Mouse (Mus musculus) cerebellum, adult 8-10 months (tissue): ENCODE data around the gene Kctd2.
A peak's percentile ranks its signal among the peaks of the same experiment; 100 is the strongest.
"Not testable (repeated sequence)": the region's sequence is repeated elsewhere in the genome, so short reads cannot be mapped to it uniquely, and the experiment has no call there.

Experiments used
- DNase-seq: peaks from one replicate; pipeline ENCODE4 v3.0.0; 2022

The Kctd2 gene

GRCm38 (mm10) chr11:115439906-115440595 is 20.1 kb downstream of the Kctd2 start, which contains the start of gene Trim80:
Trim80 (plus strand) TSS chr11:115440545.
- no peak for DNase-seq

- DNase-seq: no peak
Observed at GRCm38 (mm10) chr11:115441417-115441816, 21.5 kb downstream of the Kctd2 start.

DNA sequence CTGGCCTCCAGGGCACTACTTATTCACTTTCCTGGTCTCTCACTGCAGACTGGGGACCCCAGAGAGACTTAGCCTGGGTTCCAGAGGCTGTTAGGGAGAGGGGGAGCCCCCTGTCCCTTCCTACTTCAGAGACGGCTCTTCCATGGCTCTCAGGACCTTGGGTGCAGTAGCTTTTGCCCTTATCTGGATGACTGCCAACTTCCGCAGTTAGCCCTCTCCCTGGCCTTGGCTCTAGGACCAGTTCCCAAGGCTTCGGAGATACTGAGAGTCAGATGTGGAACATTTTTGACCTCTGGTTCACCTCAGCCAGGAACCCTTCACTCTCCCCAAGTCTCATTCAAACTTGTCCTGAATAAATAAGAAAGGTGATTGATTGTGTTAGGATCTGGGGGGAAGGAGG is 27.0 kb downstream of the Kctd2 start:
- no peak for DNase-seq

DNA sequence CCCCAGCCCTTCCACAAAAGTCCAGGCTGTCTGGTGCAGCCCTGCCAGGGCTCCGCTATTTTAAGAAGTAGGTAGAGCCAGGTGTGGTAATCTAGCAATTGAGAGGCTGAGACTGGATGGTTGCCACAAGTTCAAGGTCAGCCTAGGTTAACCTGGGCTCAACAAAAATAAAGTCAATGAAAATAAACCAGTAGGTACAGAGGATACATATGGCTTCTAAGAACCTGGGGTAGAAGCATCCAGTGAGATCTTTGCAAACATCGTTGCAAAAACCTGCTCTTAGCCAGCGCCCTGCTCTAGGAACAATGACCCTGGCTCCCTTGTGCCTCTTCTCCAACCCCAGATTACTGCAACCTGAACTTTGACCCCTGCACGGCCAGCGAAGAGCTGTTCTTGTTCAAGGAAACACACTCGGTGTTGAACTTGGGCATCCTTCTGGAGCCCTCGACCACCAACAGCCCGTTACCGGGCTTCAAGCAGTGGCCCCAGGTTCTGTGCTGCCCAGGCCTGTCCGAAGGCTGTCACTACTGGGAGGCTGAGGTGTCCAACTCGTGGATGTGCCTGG is 27.5 kb downstream of the Kctd2 start:
- no peak for DNase-seq

DNA sequence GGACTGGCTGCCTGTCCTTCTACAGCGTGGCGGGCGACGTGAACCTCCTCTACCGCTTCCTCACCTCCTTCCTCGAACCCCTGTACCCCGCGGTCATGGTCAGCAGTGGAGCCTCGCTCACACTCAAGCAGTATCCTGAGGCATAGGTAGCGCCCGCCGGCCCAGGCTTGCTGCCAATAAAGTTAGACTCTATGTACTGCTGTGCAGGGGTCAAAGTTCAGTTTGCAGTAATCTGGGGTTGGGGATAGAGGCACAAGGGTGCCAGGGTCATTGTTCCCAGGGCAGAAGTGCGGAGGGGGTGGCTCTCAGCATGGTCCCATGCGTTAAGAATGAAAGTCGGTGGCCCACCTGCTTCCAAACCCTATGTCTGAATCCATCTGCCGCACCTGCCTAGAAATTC is 28.1 kb downstream of the Kctd2 start:
- DNase-seq: no peak

DNA sequence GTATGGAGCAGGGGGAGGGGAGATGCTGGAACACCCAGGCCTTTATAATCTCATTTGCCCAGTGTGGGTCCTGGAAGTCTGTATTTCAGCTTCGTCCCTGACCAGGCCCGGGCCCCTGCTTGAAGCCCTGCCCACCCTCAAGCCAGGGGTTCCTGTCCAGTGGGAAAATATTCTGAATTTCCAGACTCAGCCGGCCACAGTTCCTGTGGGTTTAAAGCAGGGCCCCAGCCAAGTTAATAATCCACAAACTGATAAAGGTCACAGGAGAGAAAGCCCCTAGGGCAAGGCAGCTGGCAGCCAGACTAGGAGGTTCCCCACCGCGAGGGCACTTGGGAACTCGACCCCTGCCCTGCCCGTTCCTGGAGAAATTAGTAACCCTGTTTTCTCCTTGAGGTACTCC is 29.1 kb downstream of the Kctd2 start:
- DNase-seq: no peak

DNA sequence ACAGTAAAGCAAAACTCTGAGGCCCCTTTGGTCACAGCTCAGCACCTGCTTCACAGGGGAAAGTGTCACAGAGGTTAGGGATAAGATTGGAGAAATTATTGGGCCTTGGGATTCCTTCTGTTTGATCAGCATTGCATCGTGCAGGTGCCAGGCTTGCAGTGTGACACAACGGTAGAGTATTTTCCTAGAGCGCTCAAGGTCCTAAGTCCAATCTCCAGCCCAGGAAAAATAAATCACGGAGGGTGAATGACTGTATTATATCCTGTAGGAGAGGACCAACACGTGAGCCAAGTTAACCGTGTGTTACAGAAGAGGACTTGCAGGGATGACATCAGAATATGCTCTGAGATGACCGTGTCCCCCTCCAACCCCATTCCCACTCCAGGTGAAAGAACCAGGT is 30.2 kb downstream of the Kctd2 start:
- no peak for DNase-seq

DNA sequence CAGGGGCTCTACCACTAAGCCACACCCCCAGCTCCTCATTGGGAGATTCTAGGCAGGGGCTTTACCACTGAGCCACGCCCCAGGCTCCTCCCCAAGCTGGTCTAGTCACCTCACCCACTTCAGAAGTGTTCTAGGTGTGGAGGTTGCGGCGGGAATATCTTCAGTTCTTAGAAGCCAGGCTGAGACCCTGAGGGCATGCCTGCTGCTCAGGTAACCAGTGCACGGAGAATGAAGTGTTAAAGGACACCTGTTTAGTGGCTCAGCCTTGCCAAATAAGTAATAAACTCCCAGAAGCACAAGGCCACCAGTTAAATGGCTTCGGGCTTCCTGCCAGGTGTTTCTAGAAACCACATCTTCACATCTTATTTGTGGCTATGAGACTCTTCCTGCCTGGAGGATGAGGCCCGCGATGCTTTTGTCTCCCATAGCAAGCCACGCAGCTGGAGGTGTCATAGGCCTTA is 31.9 kb downstream of the Kctd2 start:
- no peak for DNase-seq

DNA sequence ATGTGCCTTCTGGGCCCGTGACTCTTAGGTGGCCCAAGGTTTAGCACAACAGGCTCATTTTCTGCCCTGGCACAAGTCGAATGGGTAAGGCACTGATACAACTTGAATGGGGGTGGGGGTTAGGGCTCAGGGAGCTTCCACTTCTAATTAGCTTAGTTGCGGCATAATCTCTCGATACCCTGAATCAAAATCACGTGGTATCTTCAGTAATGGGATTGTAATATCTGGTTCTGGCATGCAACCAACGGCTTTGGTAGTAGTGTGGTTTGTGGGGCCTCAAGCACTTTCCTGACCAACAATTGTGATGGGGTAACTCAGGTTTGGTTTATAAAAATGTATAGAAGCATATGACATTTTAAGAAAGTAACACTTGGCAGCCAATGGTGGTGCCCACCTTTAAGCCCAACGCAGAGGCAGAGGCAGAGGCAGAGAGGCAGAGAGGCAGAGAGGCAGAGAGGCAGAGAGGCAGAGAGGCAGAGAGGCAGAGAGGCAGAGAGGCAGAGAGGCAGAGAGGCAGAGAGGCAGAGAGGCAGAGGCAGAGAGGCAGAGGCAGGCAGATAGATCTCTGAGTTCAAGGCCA is 32.4 kb downstream of the Kctd2 start:
- no peak for DNase-seq

DNA sequence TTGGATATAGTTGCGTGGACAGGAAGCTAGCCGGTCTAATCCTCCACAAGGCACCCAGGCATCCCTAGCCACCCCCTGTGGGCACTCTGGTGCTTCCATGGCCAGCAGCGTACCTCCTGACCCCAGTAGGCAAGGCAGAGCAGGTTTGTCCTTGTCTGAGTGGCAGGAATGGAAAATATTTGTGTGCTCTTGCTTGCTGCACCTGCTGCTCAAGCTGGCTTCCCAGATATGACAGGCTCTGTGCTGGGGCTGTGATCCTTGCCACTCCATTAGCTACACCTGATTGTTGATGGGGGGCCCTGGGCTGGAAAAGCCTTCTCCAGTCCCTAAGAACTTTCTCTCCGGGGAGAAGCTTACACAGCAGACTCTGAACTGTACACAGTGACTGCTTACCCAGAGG is 33.4 kb downstream of the Kctd2 start:
- no peak for DNase-seq

- not testable (repeated sequence) for DNase-seq
Observed at GRCm38 (mm10) chr11:115454822-115455221, 34.9 kb downstream of the Kctd2 start.

DNA sequence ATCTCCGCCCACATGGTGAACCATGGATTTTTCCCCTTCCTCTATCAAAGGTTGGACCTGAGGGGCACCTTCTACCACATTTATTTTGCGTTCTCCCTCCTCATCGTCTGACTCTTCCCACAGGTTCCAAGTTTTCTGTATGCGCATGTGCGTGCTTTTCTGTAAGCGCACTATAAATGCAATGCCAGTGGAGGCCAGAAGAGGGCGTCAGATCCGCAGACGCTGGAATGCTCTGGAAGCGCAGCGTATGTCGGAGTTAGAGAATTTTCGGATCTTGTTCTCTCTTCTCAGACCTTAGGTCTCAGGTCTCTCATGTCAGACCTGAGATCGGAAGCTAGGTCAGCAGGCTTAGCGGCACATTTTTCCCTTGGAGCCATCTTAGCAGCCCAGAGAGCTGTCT is 35.7 kb downstream of the Kctd2 start:
- no peak for DNase-seq

DNA sequence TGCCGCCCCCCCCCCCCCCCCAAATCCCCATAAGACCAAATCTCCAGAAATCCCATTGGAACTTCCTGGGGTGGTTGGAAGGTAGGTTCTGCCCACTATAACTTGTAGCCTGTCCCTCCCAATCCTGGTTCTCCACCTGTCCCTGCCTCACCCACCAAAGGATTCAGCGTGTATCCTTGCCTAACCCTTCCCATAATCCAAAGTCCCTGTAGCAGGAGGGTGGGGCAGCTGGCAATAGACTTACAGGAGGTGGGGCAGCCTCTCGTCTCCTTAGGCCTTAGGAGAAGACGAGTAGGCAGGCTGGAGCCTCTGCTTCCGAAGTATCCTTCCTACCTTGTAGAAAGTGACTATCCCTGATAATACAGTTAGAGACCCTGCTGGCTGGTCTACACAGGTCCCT is 36.3 kb downstream of the Kctd2 start:
- DNase-seq: no peak

- no peak for DNase-seq
Observed at GRCm38 (mm10) chr11:115457405-115457804, 37.5 kb downstream of the Kctd2 start.

DNA sequence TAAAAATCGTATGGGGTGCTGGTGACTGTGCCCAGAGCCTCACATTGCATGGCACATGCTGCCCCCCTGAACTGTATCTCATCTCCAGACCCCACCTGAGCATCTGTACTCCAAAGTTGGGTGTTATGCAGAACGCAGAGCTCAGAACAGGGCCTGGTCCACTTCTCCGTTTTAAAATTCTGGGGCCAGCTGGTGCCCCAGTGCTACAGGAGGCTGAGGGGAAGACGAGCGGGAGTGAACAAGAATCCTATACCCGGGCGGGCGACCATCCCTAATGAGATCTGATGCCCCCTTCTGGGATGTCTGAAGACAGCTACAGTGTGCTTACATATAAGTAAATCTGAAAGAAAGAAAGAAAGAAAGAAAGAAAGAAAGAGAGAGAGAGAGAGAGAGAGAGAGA is 41.0 kb downstream of the Kctd2 start:
- no peak for DNase-seq

GRCm38 (mm10) chr11:115461846-115462242 is 41.9 kb downstream of the Kctd2 start:
- DNase-seq: no peak

- DNase-seq: no peak
Observed at GRCm38 (mm10) chr11:115462243-115462891, 42.4 kb downstream of the Kctd2 start, which contains the start of gene Slc16a5. Slc16a5 (plus strand) TSS chr11:115462474.

DNA sequence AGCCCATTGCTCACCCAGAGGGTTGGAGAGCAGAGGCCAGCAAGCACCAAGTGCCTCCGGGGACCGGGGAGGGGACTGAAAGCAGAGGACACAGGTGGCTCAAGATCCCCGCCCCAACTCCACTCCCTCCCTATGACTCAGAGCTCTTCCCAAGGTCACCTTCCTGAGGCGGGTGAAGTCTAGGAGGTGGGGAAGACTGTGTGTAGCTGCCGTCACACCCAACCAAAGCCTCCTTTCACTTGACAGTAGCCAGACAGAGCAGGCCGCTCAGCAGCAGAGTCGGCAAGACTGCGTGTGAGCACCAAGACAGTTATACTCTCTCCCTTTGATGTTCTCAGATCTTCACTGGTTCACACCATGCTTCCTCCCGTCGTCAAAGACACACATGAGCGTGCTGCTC is 43.5 kb downstream of the Kctd2 start:
- no peak for DNase-seq

DNA sequence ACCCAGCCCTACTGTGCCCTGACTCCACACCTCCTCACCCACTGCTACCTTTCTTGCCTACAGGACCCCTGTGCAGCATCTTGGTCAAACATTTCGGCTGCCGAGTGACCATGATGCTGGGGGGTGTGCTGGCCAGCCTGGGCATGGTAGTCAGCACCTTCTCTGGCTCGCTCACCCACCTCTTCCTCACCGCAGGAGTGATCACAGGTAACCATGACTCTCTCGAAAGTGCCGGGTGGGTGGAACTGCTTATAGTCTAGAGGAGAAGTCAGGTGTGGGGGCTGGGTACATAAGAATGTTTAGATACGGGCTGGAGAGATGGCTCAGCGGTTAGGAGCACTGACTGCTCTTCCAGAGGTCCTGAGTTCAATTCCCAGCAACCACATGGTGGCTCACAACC is 44.9 kb downstream of the Kctd2 start:
- no peak for DNase-seq

- no peak for DNase-seq
Observed at GRCm38 (mm10) chr11:115467217-115467618, 47.3 kb downstream of the Kctd2 start.

DNA sequence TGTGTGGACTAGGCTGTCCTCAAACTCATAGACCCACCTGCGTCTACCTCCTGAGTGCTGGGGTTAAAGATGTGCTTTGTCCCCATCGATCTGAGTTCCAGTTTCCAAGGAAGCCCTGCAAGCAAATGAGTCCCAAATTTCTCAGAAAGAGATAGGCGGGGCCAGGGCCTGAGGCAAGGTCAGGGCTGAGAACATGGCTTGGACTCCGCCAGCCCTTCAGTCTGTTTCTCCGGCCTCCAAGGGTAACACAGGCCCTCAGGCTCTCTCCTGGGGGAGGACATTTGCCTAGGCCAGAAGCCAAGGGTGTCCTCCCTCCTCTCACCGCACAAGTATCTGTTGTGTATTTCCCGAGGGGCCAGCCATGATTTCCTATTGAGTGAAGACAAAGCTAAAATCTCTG is 52.3 kb downstream of the Kctd2 start:
- no peak for DNase-seq

GRCm38 (mm10) chr11:115473626-115474275 is 53.8 kb downstream of the Kctd2 start:
- DNase-seq: peak; percentile 98

- peak; percentile 93 for DNase-seq
Observed at GRCm38 (mm10) chr11:115475025-115475757, 55.3 kb downstream of the Kctd2 start, which contains the start of gene Armc7. Armc7 (plus strand) TSS chr11:115475667.
